Mouse (Mus musculus) limb, embryonic 12.5 days (tissue): Measurements from ENCODE around the gene Neurog2. TPM values are rescaled to one million over a fixed set of nuclear protein-coding genes. Genes with fewer than 3 reads are reported as not detected.

Source experiments
- ATAC-seq: fragments of 200-750 bp; cut with Nextera tagmentation; 2 replicates; pipeline ENCODE4 v1.8.0; 2017; ENCODE audit warnings: low read depth, moderate TSS enrichment; ENCODE audit not compliant: insufficient number of reproducible peaks, insufficient read depth, low FRiP score, low TSS enrichment
- H3K27ac ChIP-seq: fragments of 300-500 bp; sonication (generic); 2 replicates; pipeline ENCODE4 v1.5.1; 2016; ENCODE audit warnings: mild to moderate bottlenecking, moderate library complexity
- H3K27me3 ChIP-seq: fragments of 300-500 bp; sonication (generic); 2 replicates; pipeline ENCODE4 v1.6.1; 2016; ENCODE audit warnings: mild to moderate bottlenecking, moderate library complexity
- H3K36me3 ChIP-seq: fragments of 300-500 bp; sonication (generic); 2 replicates; pipeline ENCODE4 v1.6.1; 2016; ENCODE audit warnings: mild to moderate bottlenecking, moderate library complexity
- H3K4me1 ChIP-seq: fragments of 300-500 bp; sonication (generic); replicated peaks from 2 replicates; pipeline ENCODE4 v1.6.1; 2016
- H3K4me2 ChIP-seq: fragments of 300-500 bp; sonication (generic); 2 replicates; pipeline ENCODE4 v1.6.1; 2016; ENCODE audit warnings: mild to moderate bottlenecking, moderate library complexity
- H3K4me3 ChIP-seq: fragments of 300-500 bp; sonication (generic); replicated peaks from 2 replicates; pipeline ENCODE4 v1.5.1; 2016; ENCODE audit warnings: mild to moderate bottlenecking
- H3K9ac ChIP-seq: fragments of 300-500 bp; sonication (generic); replicated peaks from 2 replicates; pipeline ENCODE4 v1.6.1; 2016; ENCODE audit warnings: mild to moderate bottlenecking, moderate library complexity
- H3K9me3 ChIP-seq: fragments of 300-500 bp; sonication (generic); 2 replicates; pipeline ENCODE4 v1.6.1; 2016; ENCODE audit warnings: mild to moderate bottlenecking, moderate library complexity
- WGBS: fragments of 180-500 bp; shearing (Covaris S2); methylation state at CpG from one replicate; pipeline ENCODE4 v1.1.7; 2016; 5-methylcytosine and 5-hydroxymethylcytosine counted together
- polyA plus RNA-seq: library from polyadenylated mRNA; unstranded; fragments of >200 nt; fragmentation: Nextera tagmentation; extraction: Ambion mirVana; gene quantifications from 2 replicates; pipeline ENCODE4 v1.2.1, GENCODE M21; 2016

The Neurog2 gene
- polyA plus RNA-seq = not detected in 2 replicates

GRCm38 (mm10) chr3:127633080-127634032 lies at the start of gene Neurog2:
Gene Neurog2 (plus strand): TSS chr3:127633135.
- peak within 1 kb of the TSS; percentile 63 for H3K4me2 ChIP-seq
- H3K4me3 ChIP-seq = peak within 1 kb of the TSS; percentile 39
- H3K27me3 ChIP-seq = peaks cover 93% of the 10 kb centered on the region
- H3K9me3 ChIP-seq = no peaks in the 10 kb centered on the region
- ATAC-seq = peak; percentile 9; the same call in 1 of the 2 replicates
- no peak within 1 kb of the TSS for H3K27ac ChIP-seq
- H3K4me1 ChIP-seq = peaks cover 27% of the 10 kb centered on the region
- H3K36me3 ChIP-seq = no peaks in the 10 kb centered on the region
- H3K9ac ChIP-seq = no peak within 1 kb of the TSS
- WGBS = under 1% methylated on average over 88 of the region's 92 CpGs

- H3K4me3 ChIP-seq = no peak overlapping the region
- no peaks in the 10 kb centered on the region for H3K4me1 ChIP-seq
- no peak overlapping the region for H3K27ac ChIP-seq
- no peak overlapping the region for H3K9ac ChIP-seq
- H3K9me3 ChIP-seq = no peaks in the 10 kb centered on the region
- H3K4me2 ChIP-seq = no peak overlapping the region
- WGBS = 78% methylated on average over 1 of the region's 1 CpGs
- peaks cover 64% of the 10 kb centered on the region for H3K36me3 ChIP-seq
- no peaks in the 10 kb centered on the region for H3K27me3 ChIP-seq
- ATAC-seq = no peak
Measured at GRCm38 (mm10) chr3:127597136-127597535, 35.8 kb upstream of the Neurog2 start.

DNA sequence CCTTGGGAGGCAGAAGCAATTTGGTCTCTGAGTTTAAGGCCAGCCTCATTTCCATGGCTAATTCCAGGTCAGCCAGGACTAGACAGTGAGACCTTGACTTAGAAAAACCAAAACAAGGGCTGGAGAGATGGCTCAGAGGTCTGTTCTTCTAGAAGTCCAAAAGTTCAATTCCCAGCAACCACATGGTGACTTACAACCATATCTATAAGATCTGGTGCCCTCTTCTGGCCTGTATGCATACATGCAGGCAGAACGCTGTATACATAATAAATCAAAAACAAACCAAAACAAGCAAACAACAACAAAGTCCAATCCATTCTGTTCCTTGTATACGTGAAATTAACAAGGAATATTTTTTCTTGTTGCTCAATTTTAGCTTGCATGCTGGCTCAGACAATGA lies 24.8 kb upstream of the Neurog2 start:
- peaks cover 59% of the 10 kb centered on the region for H3K36me3 ChIP-seq
- no peak for ATAC-seq

DNA sequence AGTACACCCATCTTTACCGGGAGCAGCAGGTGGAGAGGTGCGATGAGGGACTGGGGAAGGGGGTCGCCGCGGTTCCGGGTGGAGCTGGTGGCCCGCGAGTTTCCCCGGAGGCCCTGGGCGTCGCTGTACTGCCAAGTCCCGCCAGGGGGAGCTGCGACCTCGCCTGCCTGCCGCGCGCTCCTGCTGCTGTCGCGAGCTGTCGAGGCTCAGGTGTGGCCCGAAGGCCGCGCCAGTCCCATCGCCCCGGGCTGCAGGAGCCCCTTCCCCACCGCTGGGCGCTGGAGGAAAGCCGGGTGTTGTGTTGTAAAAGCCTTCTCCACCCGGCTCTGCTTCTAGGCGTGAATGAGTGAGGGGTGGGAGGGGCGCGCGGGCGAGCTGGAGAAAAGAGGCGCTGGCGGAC lies 7.6 kb upstream of the Neurog2 start:
- Histone ChIP-seq H3K4me3 (peak overlapping the region; percentile 36), H3K27ac (no peak overlapping the region), H3K9ac (no peak overlapping the region), H3K36me3 (no peaks in the 10 kb centered on the region), H3K9me3 (no peaks in the 10 kb centered on the region), H3K4me1 (peaks cover 10% of the 10 kb centered on the region), H3K27me3 (peaks cover 71% of the 10 kb centered on the region), H3K4me2 (peak overlapping the region; percentile 60)
- WGBS = under 1% methylated on average over 36 of the region's 36 CpGs
- ATAC-seq = peak; percentile 59; the same call in 1 of the 2 replicates

More for the DNA sequence above, 24.8 kb upstream of the Neurog2 start:
- H3K9me3 ChIP-seq = no peaks in the 10 kb centered on the region
- no peak overlapping the region for H3K27ac ChIP-seq
- 96% methylated on average over 2 of the region's 2 CpGs for WGBS
- no peak overlapping the region for H3K4me3 ChIP-seq
- no peaks in the 10 kb centered on the region for H3K27me3 ChIP-seq
- no peaks in the 10 kb centered on the region for H3K4me1 ChIP-seq
- no peak overlapping the region for H3K4me2 ChIP-seq
- H3K9ac ChIP-seq = no peak overlapping the region

GRCm38 (mm10) chr3:127625701-127626399 lies 7.1 kb upstream of the Neurog2 start:
- Histone ChIP-seq H3K4me1 (peaks cover 10% of the 10 kb centered on the region), H3K27me3 (peaks cover 76% of the 10 kb centered on the region), H3K4me3 (peak overlapping the region; percentile 36), H3K4me2 (peak overlapping the region; percentile 60), H3K27ac (no peak overlapping the region), H3K9ac (no peak overlapping the region), H3K36me3 (no peaks in the 10 kb centered on the region), H3K9me3 (no peaks in the 10 kb centered on the region)
- ATAC-seq = no peak
- under 1% methylated on average over 28 of the region's 28 CpGs for WGBS

DNA sequence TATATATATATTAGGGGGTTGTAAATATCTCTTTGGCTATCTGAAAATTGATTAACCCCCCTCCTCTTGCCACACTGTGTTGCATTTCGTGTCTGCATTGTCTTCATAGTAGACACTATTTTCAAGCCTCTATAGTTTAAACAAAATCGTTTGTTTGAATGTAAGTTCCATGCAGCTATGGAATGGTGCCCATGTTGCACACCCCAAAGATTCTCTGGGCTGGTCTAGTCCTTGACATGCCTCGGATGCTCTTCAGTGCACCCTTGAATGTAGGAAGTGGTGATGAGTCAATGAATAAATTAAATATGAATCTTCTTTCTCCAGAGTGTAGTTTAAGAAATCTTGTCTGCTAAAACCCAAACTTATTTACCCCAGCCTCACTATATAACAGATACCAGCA lies 6.4 kb upstream of the Neurog2 start:
- 5% methylated on average over 3 of the region's 3 CpGs for WGBS
- Histone ChIP-seq H3K27ac (no peak overlapping the region), H3K4me1 (peaks cover 10% of the 10 kb centered on the region)

GRCm38 (mm10) chr3:127627151-127627955 lies 5.6 kb upstream of the Neurog2 start:
- Histone ChIP-seq H3K9ac (no peak overlapping the region), H3K4me1 (peaks cover 13% of the 10 kb centered on the region), H3K36me3 (no peaks in the 10 kb centered on the region), H3K9me3 (no peaks in the 10 kb centered on the region), H3K27me3 (peaks cover 91% of the 10 kb centered on the region), H3K4me3 (0 out of 2 replicates have a peak overlapping the region, but pooled peaks have one; percentile 18), H3K27ac (no peak overlapping the region), H3K4me2 (peak overlapping the region; percentile 15; the same call in 1 of the 2 replicates)
- under 1% methylated on average over 27 of the region's 28 CpGs for WGBS
- no peak for ATAC-seq

More for the DNA sequence above, 6.4 kb upstream of the Neurog2 start:
- no peak for ATAC-seq
- Histone ChIP-seq H3K4me2 (no peak overlapping the region), H3K36me3 (no peaks in the 10 kb centered on the region), H3K4me3 (no peak overlapping the region), H3K27me3 (peaks cover 83% of the 10 kb centered on the region), H3K9me3 (no peaks in the 10 kb centered on the region), H3K9ac (no peak overlapping the region)

DNA sequence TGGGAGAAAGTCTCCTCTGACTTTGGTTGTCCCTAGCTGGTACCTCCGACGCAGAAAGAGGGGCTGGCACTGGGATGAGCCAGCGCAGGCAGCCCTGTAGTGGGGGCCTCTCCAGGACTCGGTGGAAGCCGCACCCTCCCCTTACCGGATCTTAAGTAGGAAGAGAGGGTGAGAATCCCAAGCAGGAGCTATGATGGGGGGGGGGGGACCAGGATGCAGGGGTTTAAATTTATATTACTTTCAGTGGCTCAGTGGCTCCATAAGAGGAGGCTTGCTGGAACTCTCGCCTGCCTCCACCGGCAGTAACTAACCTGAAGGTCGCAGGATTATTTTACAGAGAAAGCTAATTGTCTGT lies 5.0 kb upstream of the Neurog2 start:
- peak overlapping the region; percentile 15; the same call in 1 of the 2 replicates for H3K4me2 ChIP-seq
- no peak overlapping the region for H3K9ac ChIP-seq
- H3K4me1 ChIP-seq = peaks cover 19% of the 10 kb centered on the region
- no peak for ATAC-seq
- no peaks in the 10 kb centered on the region for H3K9me3 ChIP-seq
- H3K4me3 ChIP-seq = 0 out of 2 replicates have a peak overlapping the region, but pooled peaks have one; percentile 18
- 0% methylated on average over 9 of the region's 9 CpGs for WGBS
- H3K36me3 ChIP-seq = no peaks in the 10 kb centered on the region
- H3K27ac ChIP-seq = no peak overlapping the region
- peaks cover 94% of the 10 kb centered on the region for H3K27me3 ChIP-seq

DNA sequence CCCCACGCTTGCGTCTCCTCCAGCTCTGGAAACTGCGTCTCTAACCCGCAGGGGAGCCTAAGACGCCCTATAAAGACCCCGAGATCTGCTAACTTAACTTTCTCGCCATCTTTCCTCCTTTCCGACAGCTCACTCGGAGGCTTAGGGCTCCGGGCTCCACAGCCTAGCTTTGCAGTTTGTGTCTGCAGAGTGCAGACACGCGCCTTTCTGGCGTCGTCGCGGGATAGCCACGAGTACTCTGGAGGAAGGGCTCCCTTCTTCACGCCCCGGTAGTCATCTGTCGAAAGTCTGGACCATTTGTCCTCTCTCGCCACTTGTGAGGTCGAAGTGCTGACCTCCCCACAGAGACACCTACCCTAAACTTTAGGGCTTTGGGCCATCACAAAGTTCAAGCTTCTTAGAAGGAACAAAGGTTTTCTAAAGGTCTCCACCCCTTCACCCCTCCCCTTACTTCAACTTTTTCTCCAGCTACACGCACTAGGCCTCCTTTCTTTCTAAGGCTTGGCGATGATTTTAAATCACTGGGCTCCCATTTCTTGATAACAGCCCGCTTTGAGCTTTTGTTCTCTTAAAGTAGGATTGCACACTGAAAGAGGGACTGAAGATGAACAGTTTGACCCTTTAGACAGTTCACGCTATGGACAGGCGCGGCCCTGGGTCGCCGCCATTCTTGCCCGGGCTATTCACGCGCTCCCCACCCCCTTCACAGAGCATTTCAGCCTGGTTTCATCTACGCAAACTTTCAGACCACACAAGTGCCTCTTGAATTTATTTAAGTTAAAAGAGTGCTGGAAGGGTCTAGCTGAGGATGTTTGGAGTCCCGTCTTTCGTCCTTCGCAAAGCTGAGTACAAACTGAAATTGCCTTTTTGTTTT lies 4.4 kb upstream of the Neurog2 start:
- under 1% methylated on average over 37 of the region's 37 CpGs for WGBS
- Histone ChIP-seq H3K4me3 (0 out of 2 replicates have a peak overlapping the region, but pooled peaks have one; percentile 18), H3K9ac (no peak overlapping the region), H3K27me3 (peaks cover 94% of the 10 kb centered on the region), H3K9me3 (no peaks in the 10 kb centered on the region), H3K27ac (no peak overlapping the region), H3K4me1 (peaks cover 25% of the 10 kb centered on the region), H3K4me2 (no peak overlapping the region), H3K36me3 (no peaks in the 10 kb centered on the region)
- ATAC-seq = no peak

- H3K27me3 ChIP-seq = peaks cover 96% of the 10 kb centered on the region
- no peak overlapping the region for H3K9ac ChIP-seq
- peaks cover 36% of the 10 kb centered on the region for H3K4me1 ChIP-seq
- H3K9me3 ChIP-seq = no peaks in the 10 kb centered on the region
- 3% methylated on average over 1 of the region's 1 CpGs for WGBS
- no peak overlapping the region for H3K4me2 ChIP-seq
- H3K4me3 ChIP-seq = no peak overlapping the region
- ATAC-seq = no peak
- H3K27ac ChIP-seq = no peak overlapping the region
- no peaks in the 10 kb centered on the region for H3K36me3 ChIP-seq
Measured at GRCm38 (mm10) chr3:127630190-127630589, 2.7 kb upstream of the Neurog2 start.
